Mouse (Mus musculus): Measurements from ENCODE around the gene Usp32.

DNA sequence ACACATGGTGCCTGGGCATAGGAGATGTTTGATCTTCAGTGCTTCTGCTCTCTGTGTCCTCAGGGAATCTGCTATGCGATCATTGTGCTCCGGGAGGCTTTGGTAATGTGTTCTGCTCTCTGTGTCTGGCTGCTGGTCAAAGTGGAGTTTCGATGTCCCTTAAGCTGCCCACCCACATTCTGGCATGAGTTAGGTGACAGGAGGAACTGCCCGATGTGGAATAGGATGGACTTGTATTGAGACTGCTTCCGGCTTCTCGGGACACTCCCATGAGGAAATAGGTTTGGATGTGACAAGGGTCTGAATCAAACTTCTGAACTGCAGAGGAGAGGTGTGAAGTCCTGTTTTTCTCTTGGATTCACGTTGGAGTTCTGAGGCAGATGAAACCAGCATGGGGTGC is 165.4 kb downstream of the Usp32 start:
- no peak for TF ChIP-seq POLR2A (IDR thresholded peaks at IDR 0.05; ENCODE audit: borderline replicate concordance, control insufficient read depth, low read depth, low read length)
- TF ChIP-seq CTCF (IDR thresholded peaks at IDR 0.05; ENCODE audit: control insufficient read depth, insufficient read depth, low read length): no peak

All from bone marrow, adult 2 months (tissue).